Mouse (Mus musculus) heart, postnatal 14 days (tissue): ENCODE measurements around the gene Ranbp1. TPM values are rescaled to one million over a fixed set of nuclear protein-coding genes. Genes with fewer than 3 reads are reported as not detected.
"Not testable (repeated sequence)": the region's sequence is repeated elsewhere in the genome, so short reads cannot be mapped to it uniquely, and the experiment has no call there.

Source experiments
- DNase-seq, 2 experiments: peaks; one replicate each; pipeline ENCODE4 v3.0.0; 2021 to 2022
- intact Hi-C: fragments of 180-260 bp; cut with DNase I; formaldehyde crosslinking; loops from one replicate; pipeline ENCODE4 v1.15.1; 2025
- microRNA-seq, 2 experiments: library from miRNA; unstranded; fragments of <30 nt; microRNA quantifications; one replicate each; pipeline ENCODE4 v1.2.0; 2021 to 2022
- total RNA-seq, 2 experiments: library from RNA; stranded (reverse); gene quantifications; 2 replicates each; pipeline ENCODE4 v1.2.3; 2021

Gene Ranbp1
- total RNA-seq, 2 experiments from 2014 or later: 43.6 to 52.4 TPM

GRCm38 (mm10) chr16:18211417-18212171 is 36.9 kb downstream of the Ranbp1 start:
- intact Hi-C loops: loop anchor here (1.0 to 2.0 kb wide), 3 partner anchors 35 to 159 kb away; partner anchors contain the start of gene Dgcr6
- DNase-seq: peak; percentile 89 to 95

GRCm38 (mm10) chr16:18210701-18211416 is 37.7 kb downstream of the Ranbp1 start:
- intact Hi-C loops: loop anchor here (2.0 kb wide), 1 partner anchor 158 kb away; the partner anchor contains the start of gene Dgcr6
- DNase-seq: peak; percentile 61 to 83

GRCm38 (mm10) chr16:18203430-18204091 is 45.0 kb downstream of the Ranbp1 start:
- no peak for DNase-seq
- intact Hi-C loops: no loop called here

- intact Hi-C loops: no loop called here
- DNase-seq: no peak
These were observed 46.5 kb downstream of the Ranbp1 start for GRCm38 (mm10) chr16:18202061-18202460.

GRCm38 (mm10) chr16:18201620-18202019 is 46.9 kb downstream of the Ranbp1 start:
- DNase-seq: no peak
- intact Hi-C loops: no loop called here

- intact Hi-C loops: no loop called here
- no peak for DNase-seq
These were observed 48.5 kb downstream of the Ranbp1 start for GRCm38 (mm10) chr16:18200062-18200461.

- intact Hi-C loops: no loop called here
- no peak for DNase-seq
These were observed 50.0 kb downstream of the Ranbp1 start for GRCm38 (mm10) chr16:18198365-18199098.

GRCm38 (mm10) chr16:18197881-18198280 is 50.7 kb downstream of the Ranbp1 start:
- intact Hi-C loops: no loop called here
- DNase-seq: no peak

- not testable (repeated sequence) for DNase-seq
These were observed 53.0 kb downstream of the Ranbp1 start for GRCm38 (mm10) chr16:18195561-18195960.

GRCm38 (mm10) chr16:18195068-18195467 is 53.5 kb downstream of the Ranbp1 start:
- DNase-seq: peak in 1 of 2 experiments; percentile 23
- intact Hi-C loops: no loop called here

More at GRCm38 (mm10) chr16:18195561-18195960, 53.0 kb downstream of the Ranbp1 start:
- intact Hi-C loops: not testable (repeated sequence)

GRCm38 (mm10) chr16:18194208-18194985 is 54.1 kb downstream of the Ranbp1 start:
- intact Hi-C loops: no loop called here
- DNase-seq: no peak

- intact Hi-C loops: no loop called here
- DNase-seq: no peak
These were observed 57.5 kb downstream of the Ranbp1 start for GRCm38 (mm10) chr16:18191006-18191405.

Small RNA genes lying within 50 kb of the gene (microRNA-seq; reads per million reads assigned to microRNA genes)
- 0 reads per million in 2 experiments for gene Gm24572
- gene Mir1306: 304 to 338 reads per million in 2 experiments

Other genes starting within 250 kb of the Ranbp1 start
- 10 to 100 TPM; 46.4 to 48.0 TPM for gene Dgcr6, start 195.9 kb downstream of the Ranbp1 start, total RNA-seq
- gene Prodh, start 158.5 kb downstream of the Ranbp1 start, total RNA-seq: 10 to 100 TPM; 24.1 to 32.4 TPM
- gene Rtn4r, start 121.1 kb downstream of the Ranbp1 start, total RNA-seq: 10 to 100 TPM; 17.4 to 19.9 TPM
- not detected for gene Ccdc188, start 30.9 kb downstream of the Ranbp1 start, total RNA-seq
- 10 to 100 TPM; 26.4 to 29.6 TPM for gene Zdhhc8, start 13.6 kb downstream of the Ranbp1 start, total RNA-seq
- gene Trmt2a, start 53 bp downstream of the Ranbp1 start, total RNA-seq: 10 to 100 TPM; 21.8 to 24.9 TPM
- gene Gm49776, start 9.6 kb upstream of the Ranbp1 start, total RNA-seq: not detected
- gene Dgcr8, start 40.5 kb upstream of the Ranbp1 start, total RNA-seq: 10 to 100 TPM; 19.2 to 21.9 TPM
- gene Tango2, start 99.4 kb upstream of the Ranbp1 start, total RNA-seq: 10 to 100 TPM; 91.6 to 98.4 TPM
- 10 to 100 TPM; 17.9 to 21.6 TPM for gene Arvcf, start 99.5 kb upstream of the Ranbp1 start, total RNA-seq
- 10 to 100 TPM; 29.9 to 34.6 TPM for gene Txnrd2, start 177.7 kb upstream of the Ranbp1 start, total RNA-seq
- gene Comt, start 178.1 kb upstream of the Ranbp1 start, total RNA-seq: 100 to 1,000 TPM; 119 to 127 TPM
- gene Gnb1l, start 250.0 kb upstream of the Ranbp1 start, total RNA-seq: 1 to 10 TPM; 4.5 to 6.4 TPM